Mouse (Mus musculus) MEL (cell line): Measurements from ENCODE around the gene Bicdl1.

ENCODE experiments used
- CTCF ChIP-seq, 3 experiments: IDR thresholded peaks in 2 of 3; conservative IDR thresholded peaks in 1 of 3; 2 replicates each; pipeline ENCODE4 v1.5.1; 2011 to 2012; ENCODE audit warnings: low read length in 3 of 3, low read depth in 2 of 3, mild to moderate bottlenecking in 2 of 3, improper control_type of control experiment in 1 of 3, inconsistent platforms in 1 of 3, mixed read lengths in 1 of 3, moderate library complexity in 1 of 3; ENCODE audit not compliant: control insufficient read depth in 1 of 3, insufficient read depth in 1 of 3, poor library complexity in 1 of 3, severe bottlenecking in 1 of 3
- MAX ChIP-seq: IDR thresholded peaks from 2 replicates; pipeline ENCODE4 v1.6.1; 2011; ENCODE audit warnings: low read length, improper control_type of control experiment

DNA sequence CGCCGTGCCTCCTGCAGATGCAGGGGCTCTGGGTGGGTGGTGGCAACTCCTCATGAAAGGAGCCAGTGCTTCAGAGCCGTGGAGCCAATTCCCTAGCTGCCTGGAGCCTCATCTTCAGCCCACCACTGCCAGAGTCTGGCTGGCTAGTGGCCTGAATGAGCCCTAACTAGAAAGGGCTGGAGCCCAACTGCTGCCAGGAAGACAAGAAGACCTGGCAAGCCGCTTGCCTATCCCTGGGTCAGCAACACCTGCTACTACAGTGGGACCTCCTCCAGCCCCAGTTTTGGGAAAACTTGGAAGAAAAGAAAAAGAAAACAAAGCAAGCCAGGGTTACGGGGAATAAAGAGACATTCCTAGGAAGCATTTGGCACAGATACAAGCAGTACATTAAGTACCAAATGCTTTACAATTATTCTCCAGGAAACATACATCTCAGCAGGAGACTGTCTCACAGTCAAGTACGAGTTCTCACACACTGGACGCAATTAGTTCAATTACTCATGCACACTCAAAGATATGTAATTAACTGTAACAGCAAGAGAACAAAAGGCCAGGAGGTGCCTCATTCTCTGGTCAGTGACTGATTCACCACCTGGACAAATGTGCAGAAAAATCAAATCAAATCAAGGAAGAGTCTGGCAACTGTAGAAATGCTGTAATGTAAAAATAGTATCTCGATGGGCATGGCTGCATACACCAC is 64.9 kb downstream of the Bicdl1 start:
- TF ChIP-seq MAX (no peak), CTCF (IDR thresholded peaks at IDR 0.05 in 2 of 3, conservative IDR thresholded peaks at IDR 0.05 in 1 of 3; ENCODE audit: control insufficient read depth in 1 of 3, insufficient read depth in 1 of 3, low read depth in 2 of 3, low read length in 3 of 3, poor library complexity in 1 of 3, severe bottlenecking in 1 of 3) (no peak)
